ENCODE assay signal across 10 mouse cellular contexts in genomic region chr10:40398842-40399241, GRCm38 (mm10).
"Had no signal": no experiment of that assay in that cellular context is flagged by ENCODE, and none has a peak within 500 bp of the region (broad histone marks: within the 10 kb centered on the region; RNA-seq: fewer than 3 reads in every experiment).

No protein-coding gene starts in this region.

- H3K4me3 ChIP-seq: liver, embryonic 12.5 days; midbrain, embryonic 13.5 days; stomach, embryonic 15.5 days had no signal

- H3K4me2 ChIP-seq: liver, embryonic 12.5 days; lung, embryonic 14.5 days; midbrain, embryonic 13.5 days; stomach, embryonic 15.5 days had no signal

- DNase-seq: kidney, adult 9 months; kidney, postnatal 36 days; lung, embryonic 14.5 days; lung, postnatal 10 days; right cerebral cortex, postnatal 14 days had no signal

- H3K9ac ChIP-seq: liver, embryonic 12.5 days; lung, embryonic 14.5 days; midbrain, embryonic 13.5 days; stomach, embryonic 15.5 days had no signal

- H3K27me3 ChIP-seq: liver, embryonic 12.5 days; midbrain, embryonic 13.5 days; stomach, embryonic 15.5 days had no signal

- H3K4me1 ChIP-seq: midbrain, embryonic 13.5 days had no signal

- ATAC-seq: liver, embryonic 12.5 days; midbrain, embryonic 13.5 days had no signal

- H3K9me3 ChIP-seq: liver, embryonic 12.5 days; stomach, embryonic 15.5 days had no signal

- H3K27ac ChIP-seq: kidney, postnatal 0 days; liver, embryonic 12.5 days; macrophage; midbrain, embryonic 13.5 days; stomach, embryonic 15.5 days had no signal

- H3K36me3 ChIP-seq: stomach, embryonic 15.5 days had no signal
